Mouse (Mus musculus) midbrain, embryonic 14.5 days (tissue): Measurements from ENCODE around the gene Gm10521. TPM values are rescaled to one million over a fixed set of nuclear protein-coding genes. Genes with fewer than 3 reads are reported as not detected.

Source experiments
- ATAC-seq: fragments of 200-750 bp; cut with Nextera tagmentation; 2 replicates; pipeline ENCODE4 v1.8.0; 2017; ENCODE audit warnings: moderate number of reproducible peaks, moderate library complexity; ENCODE audit not compliant: low FRiP score, low TSS enrichment
- DNase-seq: peaks from one replicate; pipeline ENCODE4 v3.0.0-alpha.2; 2015
- H3K27ac ChIP-seq: fragments of 300-500 bp; sonication (generic); replicated peaks from 2 replicates; pipeline ENCODE4 v1.5.1; 2014; ENCODE audit warnings: mild to moderate bottlenecking, low read depth, low read length, moderate library complexity
- H3K27me3 ChIP-seq: fragments of 300-500 bp; sonication (generic); 2 replicates; pipeline ENCODE4 v1.6.1; 2014; ENCODE audit warnings: low read length, control low read depth, mixed read lengths; ENCODE audit not compliant: control insufficient read depth, insufficient read depth
- H3K36me3 ChIP-seq: fragments of 300-500 bp; sonication (generic); 2 replicates; pipeline ENCODE4 v1.6.1; 2014; ENCODE audit warnings: low read length, control low read depth; ENCODE audit not compliant: control insufficient read depth, insufficient read depth
- H3K4me1 ChIP-seq: fragments of 300-500 bp; sonication (generic); 2 replicates; pipeline ENCODE4 v1.6.1; 2014; ENCODE audit warnings: mild to moderate bottlenecking, antibody characterized with exemption, low read length, control low read depth; ENCODE audit not compliant: control insufficient read depth, insufficient read depth
- H3K4me2 ChIP-seq: fragments of 300-500 bp; sonication (generic); 2 replicates; pipeline ENCODE4 v1.6.1; 2014; ENCODE audit warnings: mild to moderate bottlenecking, low read length, moderate library complexity
- H3K4me3 ChIP-seq: fragments of 300-500 bp; sonication (generic); replicated peaks from 2 replicates; pipeline ENCODE4 v1.5.1; 2014; ENCODE audit warnings: low read depth, low read length
- H3K9ac ChIP-seq: fragments of 300-500 bp; sonication (generic); replicated peaks from 2 replicates; pipeline ENCODE4 v1.6.1; 2014; ENCODE audit warnings: mild to moderate bottlenecking, low read length, moderate library complexity
- H3K9me3 ChIP-seq: fragments of 300-500 bp; sonication (generic); 2 replicates; pipeline ENCODE4 v1.6.1; 2016; ENCODE audit warnings: low read length, control low read depth, mixed read lengths; ENCODE audit not compliant: control insufficient read depth
- WGBS: fragments of 180-500 bp; shearing (Covaris S2); extraction: QIAGEN DNeasy Blood & Tissue Kit; methylation state at CpG from one replicate; pipeline ENCODE4 v1.1.7; 2014; 5-methylcytosine and 5-hydroxymethylcytosine counted together
- polyA plus RNA-seq: library from polyadenylated mRNA; unstranded; fragments of >200 nt; fragmentation: Nextera tagmentation; extraction: Ambion mirVana; gene quantifications from 2 replicates; pipeline ENCODE4 v1.2.1, GENCODE M21; 2014

Gene Gm10521
- polyA plus RNA-seq, 1 experiment from 2014 or later: not detected

- Histone ChIP-seq H3K9me3 (no peaks in the 10 kb centered on the region), H3K36me3 (no peaks in the 10 kb centered on the region), H3K27ac (no peak overlapping the region), H3K9ac (no peak overlapping the region), H3K4me2 (no peak overlapping the region), H3K4me1 (no peaks in the 10 kb centered on the region), H3K27me3 (no peaks in the 10 kb centered on the region), H3K4me3 (no peak overlapping the region)
- no peak for ATAC-seq
- WGBS: 88% methylated on average over 12 of the region's 12 CpGs
- no peak for DNase-seq
Observed at GRCm38 (mm10) chr1:171918136-171918920, 22.9 kb downstream of the Gm10521 start.

DNA sequence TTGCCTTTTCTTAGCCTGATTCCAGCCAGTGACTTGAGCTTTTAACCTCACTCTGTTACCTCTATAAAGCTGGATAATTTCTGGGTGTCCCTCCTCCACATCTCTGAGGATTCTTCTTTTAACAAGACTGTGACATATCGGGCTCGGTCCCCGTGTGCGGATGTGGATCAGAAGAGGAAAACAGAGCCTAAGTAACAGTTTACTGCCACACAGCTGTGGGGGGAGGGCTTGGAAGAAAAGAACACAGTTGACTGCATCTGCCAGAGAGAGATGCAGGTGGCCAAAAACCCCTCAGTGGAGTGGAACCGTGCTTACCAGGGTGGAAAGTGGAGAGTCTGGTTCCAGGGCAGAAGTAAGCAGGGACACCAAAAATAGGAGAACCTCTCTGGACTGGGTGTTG, 23.7 kb downstream of the Gm10521 start:
- Histone ChIP-seq H3K4me2 (no peak overlapping the region), H3K9me3 (no peaks in the 10 kb centered on the region), H3K27ac (no peak overlapping the region), H3K27me3 (no peaks in the 10 kb centered on the region), H3K9ac (no peak overlapping the region), H3K4me1 (no peaks in the 10 kb centered on the region), H3K4me3 (no peak overlapping the region), H3K36me3 (no peaks in the 10 kb centered on the region)
- DNase-seq (no peak), ATAC-seq (no peak)
- 74% methylated on average over 5 of the region's 5 CpGs for WGBS

DNA sequence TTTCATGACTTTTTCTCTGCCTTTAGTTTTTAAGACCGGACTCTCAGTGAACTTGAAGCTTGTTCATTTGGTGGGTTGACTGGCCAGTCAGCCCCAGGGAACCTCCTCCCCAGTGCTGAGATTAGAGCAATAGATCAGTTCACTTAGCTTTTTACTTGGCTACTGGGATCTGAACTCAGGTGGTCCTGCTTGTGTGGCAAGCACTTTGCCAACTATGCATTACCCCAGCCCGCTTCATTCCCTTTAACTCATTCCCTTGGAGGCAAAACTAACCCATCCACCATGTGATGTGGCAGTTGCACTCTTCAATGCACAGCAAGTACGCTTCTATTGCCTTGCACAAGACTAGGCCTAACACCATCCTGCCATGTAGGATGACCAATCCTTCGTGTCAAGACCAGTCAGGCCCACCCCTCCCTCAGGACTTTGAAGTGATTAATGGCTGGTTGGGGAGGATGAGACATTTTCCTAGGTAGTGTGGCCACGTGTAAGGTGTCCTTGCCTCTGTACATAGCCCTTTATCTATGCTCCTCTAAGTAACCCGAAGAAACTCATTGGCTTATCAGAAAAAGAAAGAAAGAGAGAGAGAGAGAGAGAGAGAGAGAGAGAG, 24.5 kb downstream of the Gm10521 start:
- no peaks in the 10 kb centered on the region for H3K36me3 ChIP-seq
- no peak for DNase-seq
- no peak overlapping the region for H3K4me3 ChIP-seq
- H3K27me3 ChIP-seq: no peaks in the 10 kb centered on the region
- ATAC-seq: no peak
- WGBS: 85% methylated on average over 6 of the region's 6 CpGs
- no peak overlapping the region for H3K27ac ChIP-seq
- no peak overlapping the region for H3K4me2 ChIP-seq
- no peak overlapping the region for H3K9ac ChIP-seq
- H3K4me1 ChIP-seq: no peaks in the 10 kb centered on the region
- H3K9me3 ChIP-seq: no peaks in the 10 kb centered on the region

DNA sequence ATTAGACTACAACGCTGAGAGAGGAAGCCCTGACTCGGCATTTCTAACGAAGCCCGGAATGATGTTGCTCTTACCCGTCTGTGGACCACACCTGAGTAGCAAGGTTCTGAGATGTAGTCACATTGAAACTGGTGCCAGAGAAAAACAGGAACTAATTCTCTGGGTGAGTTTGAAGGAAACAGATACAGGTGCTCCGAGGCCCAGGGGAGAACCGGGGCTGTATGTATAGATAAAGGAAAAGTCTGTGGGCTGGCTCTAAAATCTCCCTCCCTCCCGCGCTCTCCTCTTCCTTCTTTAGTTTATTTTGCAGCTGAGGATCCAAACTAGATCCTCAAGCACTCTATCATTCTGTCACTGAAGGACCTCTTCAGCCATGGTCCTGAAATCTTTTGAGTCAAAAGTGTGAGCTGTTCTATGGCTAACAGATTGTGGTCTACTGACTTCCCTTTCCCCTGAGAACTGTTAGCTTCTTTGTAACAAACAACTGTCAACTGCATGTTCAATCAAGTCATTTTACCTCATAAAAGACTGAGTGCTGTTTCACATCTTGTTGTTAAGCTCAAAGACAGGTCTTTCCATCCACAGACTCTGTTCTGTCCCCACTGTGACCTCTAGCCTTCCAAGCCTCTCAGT, 25.6 kb downstream of the Gm10521 start:
- DNase-seq: no peak
- H3K27ac ChIP-seq: no peak overlapping the region
- no peak overlapping the region for H3K9ac ChIP-seq
- H3K4me2 ChIP-seq: no peak overlapping the region
- 95% methylated on average over 9 of the region's 9 CpGs for WGBS
- no peaks in the 10 kb centered on the region for H3K27me3 ChIP-seq
- ATAC-seq: no peak
- H3K4me3 ChIP-seq: no peak overlapping the region
- no peaks in the 10 kb centered on the region for H3K36me3 ChIP-seq
- H3K9me3 ChIP-seq: no peaks in the 10 kb centered on the region
- no peaks in the 10 kb centered on the region for H3K4me1 ChIP-seq

GRCm38 (mm10) chr1:171921641-171922040, 26.2 kb downstream of the Gm10521 start:
- Histone ChIP-seq H3K27ac (no peak overlapping the region), H3K9ac (no peak overlapping the region), H3K4me2 (no peak overlapping the region), H3K9me3 (no peaks in the 10 kb centered on the region), H3K4me1 (no peaks in the 10 kb centered on the region), H3K27me3 (no peaks in the 10 kb centered on the region), H3K36me3 (no peaks in the 10 kb centered on the region), H3K4me3 (no peak overlapping the region)
- ATAC-seq: no peak
- no peak for DNase-seq
- 85% methylated on average over 2 of the region's 2 CpGs for WGBS

GRCm38 (mm10) chr1:171922844-171923243, 27.4 kb downstream of the Gm10521 start:
- WGBS: 94% methylated on average over 5 of the region's 5 CpGs
- no peak overlapping the region for H3K4me2 ChIP-seq
- H3K36me3 ChIP-seq: no peaks in the 10 kb centered on the region
- no peak overlapping the region for H3K9ac ChIP-seq
- no peaks in the 10 kb centered on the region for H3K4me1 ChIP-seq
- H3K27ac ChIP-seq: no peak overlapping the region
- ATAC-seq (no peak), DNase-seq (no peak)
- no peak overlapping the region for H3K4me3 ChIP-seq
- H3K9me3 ChIP-seq: no peaks in the 10 kb centered on the region
- no peaks in the 10 kb centered on the region for H3K27me3 ChIP-seq

- H3K9ac ChIP-seq: no peak overlapping the region
- 83% methylated on average over 3 of the region's 3 CpGs for WGBS
- H3K27me3 ChIP-seq: no peaks in the 10 kb centered on the region
- no peaks in the 10 kb centered on the region for H3K4me1 ChIP-seq
- no peaks in the 10 kb centered on the region for H3K36me3 ChIP-seq
- DNase-seq (no peak), ATAC-seq (no peak)
- H3K4me2 ChIP-seq: no peak overlapping the region
- H3K27ac ChIP-seq: no peak overlapping the region
- H3K9me3 ChIP-seq: no peaks in the 10 kb centered on the region
- no peak overlapping the region for H3K4me3 ChIP-seq
Observed at GRCm38 (mm10) chr1:171924900-171925299, 29.4 kb downstream of the Gm10521 start.

DNA sequence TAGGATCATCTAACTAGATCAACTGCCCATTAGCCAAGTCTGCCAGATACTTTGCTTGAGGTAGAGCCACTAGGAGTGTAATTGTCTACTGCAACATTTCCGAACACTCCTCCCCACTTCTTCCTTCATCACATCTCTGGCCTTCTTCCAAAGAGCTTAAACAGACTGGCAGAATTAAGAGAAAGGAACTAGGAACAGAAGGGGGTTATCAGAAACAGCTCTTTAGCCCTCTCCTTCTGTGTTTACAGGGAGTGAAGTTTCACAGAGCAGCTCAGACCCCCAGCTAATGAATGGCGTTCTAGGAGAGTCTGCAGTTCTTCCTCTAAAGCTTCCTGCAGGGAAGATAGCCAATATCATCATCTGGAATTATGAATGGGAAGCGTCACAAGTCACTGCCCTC, 38.4 kb downstream of the Gm10521 start:
- no peak overlapping the region for H3K4me3 ChIP-seq
- H3K4me1 ChIP-seq: no peaks in the 10 kb centered on the region
- H3K36me3 ChIP-seq: no peaks in the 10 kb centered on the region
- WGBS: 78% methylated on average over 3 of the region's 3 CpGs
- DNase-seq (no peak), ATAC-seq (no peak)
- H3K4me2 ChIP-seq: no peak overlapping the region
- H3K27ac ChIP-seq: no peak overlapping the region
- H3K9me3 ChIP-seq: no peaks in the 10 kb centered on the region
- no peak overlapping the region for H3K9ac ChIP-seq
- H3K27me3 ChIP-seq: no peaks in the 10 kb centered on the region
